11 mouse cellular contexts compared by ENCODE assay signal in genomic region chr11:100656458-100656857, GRCm38 (mm10). TPM values are rescaled to one million over a fixed set of nuclear protein-coding genes. Genes with fewer than 3 reads are reported as not detected.
DNase-seq lines count a peak whose midpoint lies in the region; ATAC-seq and TF ChIP-seq lines count a peak whose summit lies in the region.
"Had no signal": no experiment of that assay in that cellular context is flagged by ENCODE, and none has a peak within 500 bp of the region (broad histone marks: within the 10 kb centered on the region; RNA-seq: fewer than 3 reads in every experiment).

No protein-coding gene starts in this region.

- H3K4me1 ChIP-seq in heart, embryonic 10.5 days = peaks cover 33% of the 10 kb centered on the region

- H3K4me3 ChIP-seq in heart, embryonic 10.5 days = peak overlapping the region; percentile 34; the same call in 1 of the 2 replicates
- H3K4me3 ChIP-seq in left cerebral cortex, adult 2 months = no peak overlapping the region
- H3K4me3 ChIP-seq: erythroblast, embryonic 14.5 days had no signal

- no peak for DNase-seq in heart, embryonic 10.5 days (ENCODE audit: low spot score)
- no peak for DNase-seq in heart, adult 18-20 months
- DNase-seq in left cerebral cortex, postnatal 4 days = peak; percentile 85
- DNase-seq in left cerebral cortex, adult 2 months (ENCODE audit: extremely low spot score in 1 of 2, low spot score in 2 of 2) = no peak
- DNase-seq in embryo, embryonic 10.5 days (ENCODE audit: low spot score) = peak; percentile 34
- peak; percentile 15 for DNase-seq in mesoderm, embryonic 11.5 days (ENCODE audit: low read depth, low spot score)
- DNase-seq in urinary bladder, postnatal 14 days (ENCODE audit: low spot score) = no peak
- DNase-seq: adrenal gland, postnatal 10 days had no signal

- no peak for ATAC-seq in activated CD4-positive, CD25-positive, alpha-beta regulatory T cell, adult 4 months

- no peaks in the 10 kb centered on the region for H3K36me3 ChIP-seq in heart, embryonic 10.5 days

- H3K9me3 ChIP-seq in heart, embryonic 10.5 days = no peaks in the 10 kb centered on the region

- peaks cover 25% of the 10 kb centered on the region for H3K27me3 ChIP-seq in heart, embryonic 10.5 days (ENCODE audit: insufficient read depth, poor library complexity, severe bottlenecking)

- peak overlapping the region; percentile 39 for H3K27ac ChIP-seq in heart, embryonic 10.5 days
- H3K27ac ChIP-seq in left cerebral cortex, adult 2 months = no peak overlapping the region

- no peak for TF ChIP-seq CTCF in left cerebral cortex, adult 2 months (IDR thresholded peaks at IDR 0.05)

- intact Hi-C loops in left cerebral cortex, postnatal 4 days (cut with DNase I) = no loop called here
- intact Hi-C loops in left cerebral cortex, adult 2 months (cut with DNase I) = no loop called here

- 11% methylated on average over 6 of the region's 6 CpGs for WGBS in heart, embryonic 10.5 days

RNA-seq across cellular contexts. Expression of gene Zfp385c, which starts 35.8 kb away (rescaled TPM):
- 0.23 and 0.27 TPM in 2 replicates for polyA plus RNA-seq in heart, embryonic 10.5 days (2016; fragmentation: Nextera tagmentation; extraction: Ambion mirVana)
- total RNA-seq in heart, adult 18-20 months (2021) = under 1 TPM; 0.12 to 0.44 TPM
- under 1 TPM in 1 of 2 experiments, not detected in 1; 0.12 TPM for total RNA-seq in left cerebral cortex, postnatal 4 days (2021)
- total RNA-seq in left cerebral cortex, adult 2 months (2021) = under 1 TPM; 0.16 to 0.26 TPM
- under 1 TPM in 1 of 2 experiments, not detected in 1; 0.17 TPM for polyA plus RNA-seq in activated CD4-positive, CD25-positive, alpha-beta regulatory T cell, adult 4 months (2017; shearing (Covaris generic))
- polyA plus RNA-seq: erythroblast, embryonic 14.5 days; liver, embryonic 16.5 days had no signal

RNA-seq across cellular contexts. Expression of gene Dnajc7, which starts 36.5 kb away (rescaled TPM):
- polyA plus RNA-seq in heart, embryonic 10.5 days (2016; fragmentation: Nextera tagmentation; extraction: Ambion mirVana) = 194 and 211 TPM in 2 replicates
- total RNA-seq in heart, adult 18-20 months (2021) = 100 to 1,000 TPM; 126 to 128 TPM
- 100 to 1,000 TPM; 276 to 297 TPM for total RNA-seq in left cerebral cortex, postnatal 4 days (2021)
- total RNA-seq in left cerebral cortex, adult 2 months (2021) = 100 to 1,000 TPM; 248 to 263 TPM
- polyA plus RNA-seq in activated CD4-positive, CD25-positive, alpha-beta regulatory T cell, adult 4 months (2017; shearing (Covaris generic)) = 100 to 1,000 TPM; 237 to 338 TPM

RNA-seq across cellular contexts. Expression of gene Nkiras2, which starts 37.4 kb away (rescaled TPM):
- polyA plus RNA-seq in heart, embryonic 10.5 days (2016; fragmentation: Nextera tagmentation; extraction: Ambion mirVana) = 67.4 and 67.9 TPM in 2 replicates
- 10 to 100 TPM; 48.6 to 50.6 TPM for total RNA-seq in heart, adult 18-20 months (2021)
- total RNA-seq in left cerebral cortex, postnatal 4 days (2021) = 10 to 100 TPM; 37.7 to 39.9 TPM
- 10 to 100 TPM; 13.2 to 13.6 TPM for total RNA-seq in left cerebral cortex, adult 2 months (2021)
- polyA plus RNA-seq in activated CD4-positive, CD25-positive, alpha-beta regulatory T cell, adult 4 months (2017; shearing (Covaris generic)) = 10 to 100 TPM; 28.2 to 28.8 TPM

RNA-seq across cellular contexts. Expression of gene Dhx58, which starts 47.6 kb away (rescaled TPM):
- polyA plus RNA-seq in heart, embryonic 10.5 days (2016; fragmentation: Nextera tagmentation; extraction: Ambion mirVana) = 1.1 and 2.4 TPM in 2 replicates
- 1 to 10 TPM in 1 of 2 experiments, under 1 TPM in 1; 0.60 to 1.0 TPM for total RNA-seq in heart, adult 18-20 months (2021)
- 1 to 10 TPM; 3.4 to 3.5 TPM for total RNA-seq in left cerebral cortex, postnatal 4 days (2021)
- total RNA-seq in left cerebral cortex, adult 2 months (2021) = 1 to 10 TPM; 3.0 to 3.7 TPM
- polyA plus RNA-seq in activated CD4-positive, CD25-positive, alpha-beta regulatory T cell, adult 4 months (2017; shearing (Covaris generic)) = 10 to 100 TPM; 25.3 to 42.0 TPM

RNA-seq across cellular contexts. Expression of gene Kat2a, which starts 55.8 kb away (rescaled TPM):
- 52.0 and 59.8 TPM in 2 replicates for polyA plus RNA-seq in heart, embryonic 10.5 days (2016; fragmentation: Nextera tagmentation; extraction: Ambion mirVana)
- 10 to 100 TPM; 12.2 to 14.7 TPM for total RNA-seq in heart, adult 18-20 months (2021)
- 10 to 100 TPM; 68.7 to 71.8 TPM for total RNA-seq in left cerebral cortex, postnatal 4 days (2021)
- total RNA-seq in left cerebral cortex, adult 2 months (2021) = 10 to 100 TPM; 60.5 to 61.7 TPM
- polyA plus RNA-seq in activated CD4-positive, CD25-positive, alpha-beta regulatory T cell, adult 4 months (2017; shearing (Covaris generic)) = 10 to 100 TPM; 11.2 to 13.3 TPM

Comparison
In these comparisons a context has a peak if more than half of its experiments do, and no peak if none do; other contexts are left out.
1. DNase-seq: peak in left cerebral cortex, postnatal 4 days (single experiment), embryo, embryonic 10.5 days (single experiment) and mesoderm, embryonic 11.5 days (single experiment); none in heart, embryonic 10.5 days (single experiment), heart, adult 18-20 months (0 of 2), left cerebral cortex, adult 2 months (0 of 2) and urinary bladder, postnatal 14 days (single experiment).